Comparison of ENCODE assay signal across 11 mouse cellular contexts in genomic region chr17:73711919-73712318, GRCm38 (mm10). TPM values are rescaled to one million over a fixed set of nuclear protein-coding genes. Genes with fewer than 3 reads are reported as not detected.
A peak's percentile ranks its signal among the peaks of the same experiment; 100 is the strongest.
DNase-seq lines count a peak whose midpoint lies in the region; ATAC-seq and TF ChIP-seq lines count a peak whose summit lies in the region.
"Had no signal": no experiment of that assay in that cellular context is flagged by ENCODE, and none has a peak within 500 bp of the region (broad histone marks: within the 10 kb centered on the region; RNA-seq: fewer than 3 reads in every experiment).

No protein-coding gene starts in this region.

- DNase-seq in hindbrain, embryonic 14.5 days (ENCODE audit: low spot score) = peak; percentile 55
- DNase-seq in hindbrain, embryonic 11.5 days (ENCODE audit: low spot score) = no peak
- DNase-seq in cerebellum, adult 9-10 months = peak; percentile 58
- DNase-seq in kidney, postnatal 36 days = peak; percentile 52 to 58
- DNase-seq in adrenal gland, adult 8-10 months = no peak
- DNase-seq: heart, adult 18-20 months had no signal

- ATAC-seq in hindbrain, embryonic 14.5 days (ENCODE audit: low FRiP score) = 0 out of 2 replicates have a peak, but pooled peaks have one; percentile 26
- no peak for ATAC-seq in hindbrain, embryonic 11.5 days (ENCODE audit: low FRiP score)
- no peak for ATAC-seq in neural tube, embryonic 14.5 days (ENCODE audit: low read depth)
- no peak for ATAC-seq in intestine, postnatal 0 days
- ATAC-seq in megakaryocyte-erythroid progenitor cell, adult 5-6 weeks (replicated peaks; ENCODE audit: low FRiP score, low TSS enrichment, poor library complexity, severe bottlenecking) = no peak
- ATAC-seq: intestine, embryonic 16.5 days had no signal

- TF ChIP-seq CTCF in intestine, postnatal 0 days (IDR thresholded peaks at IDR 0.05; ENCODE audit: low read depth) = no peak

- no peak overlapping the region for H3K27ac ChIP-seq in hindbrain, embryonic 14.5 days
- no peak overlapping the region for H3K27ac ChIP-seq in hindbrain, embryonic 11.5 days (ENCODE audit: low read depth, low read length)
- H3K27ac ChIP-seq in neural tube, embryonic 14.5 days (ENCODE audit: low read depth, low read length) = no peak overlapping the region
- no peak overlapping the region for H3K27ac ChIP-seq in intestine, postnatal 0 days (ENCODE audit: low read depth, low read length)
- H3K27ac ChIP-seq: lung, embryonic 15.5 days had no signal

- no peak overlapping the region for H3K4me3 ChIP-seq in hindbrain, embryonic 14.5 days (replicated peaks; ENCODE audit: low read length)
- H3K4me3 ChIP-seq in hindbrain, embryonic 11.5 days (ENCODE audit: low read depth, low read length) = no peak overlapping the region
- H3K4me3 ChIP-seq in neural tube, embryonic 14.5 days (ENCODE audit: low read depth, low read length) = no peak overlapping the region
- H3K4me3 ChIP-seq in intestine, postnatal 0 days (ENCODE audit: low read depth, low read length) = no peak overlapping the region
- H3K4me3 ChIP-seq: lung, embryonic 15.5 days had no signal

- no peak overlapping the region for H3K9ac ChIP-seq in hindbrain, embryonic 14.5 days
- no peak overlapping the region for H3K9ac ChIP-seq in hindbrain, embryonic 11.5 days (ENCODE audit: low read depth, low read length)
- no peak overlapping the region for H3K9ac ChIP-seq in neural tube, embryonic 14.5 days (replicated peaks; ENCODE audit: low read depth, low read length)
- no peak overlapping the region for H3K9ac ChIP-seq in intestine, postnatal 0 days (ENCODE audit: low read depth, low read length)
- H3K9ac ChIP-seq: lung, embryonic 15.5 days had no signal

- H3K4me2 ChIP-seq in hindbrain, embryonic 14.5 days (replicated peaks) = no peak overlapping the region
- H3K4me2 ChIP-seq in hindbrain, embryonic 11.5 days (replicated peaks; ENCODE audit: low read depth, low read length) = no peak overlapping the region
- 0 out of 2 replicates have a peak overlapping the region, but pooled peaks have one; percentile 2 for H3K4me2 ChIP-seq in neural tube, embryonic 14.5 days (ENCODE audit: low read depth, low read length)
- H3K4me2 ChIP-seq in intestine, postnatal 0 days (replicated peaks; ENCODE audit: low read depth) = no peak overlapping the region
- H3K4me2 ChIP-seq: lung, embryonic 15.5 days had no signal

- WGBS in hindbrain, embryonic 14.5 days = 66% methylated on average over 15 of the region's 15 CpGs
- WGBS in hindbrain, embryonic 11.5 days = 74% methylated on average over 15 of the region's 15 CpGs
- 58% methylated on average over 15 of the region's 15 CpGs for WGBS in neural tube, embryonic 14.5 days
- 72% methylated on average over 15 of the region's 15 CpGs for WGBS in intestine, postnatal 0 days

- peaks cover 3% of the 10 kb centered on the region; the same call in 1 of the 2 replicates for H3K27me3 ChIP-seq in hindbrain, embryonic 14.5 days (ENCODE audit: control insufficient read depth, insufficient read depth, low read length)
- peaks cover 15% of the 10 kb centered on the region for H3K27me3 ChIP-seq in hindbrain, embryonic 11.5 days (ENCODE audit: control insufficient read depth, insufficient read depth, low read length)
- no peaks in the 10 kb centered on the region for H3K27me3 ChIP-seq in neural tube, embryonic 14.5 days (ENCODE audit: control insufficient read depth, insufficient read depth, low read length)
- peaks cover 42% of the 10 kb centered on the region for H3K27me3 ChIP-seq in intestine, postnatal 0 days (replicated peaks; ENCODE audit: control insufficient read depth, insufficient read depth, low read length)

- H3K4me1 ChIP-seq in hindbrain, embryonic 14.5 days (replicated peaks; ENCODE audit: control insufficient read depth, insufficient read depth, low read length) = peaks cover 7% of the 10 kb centered on the region; the same call in 1 of the 2 replicates
- no peaks in the 10 kb centered on the region; the same call in 1 of the 2 replicates for H3K4me1 ChIP-seq in hindbrain, embryonic 11.5 days (replicated peaks; ENCODE audit: control insufficient read depth, insufficient read depth, low read length)
- H3K4me1 ChIP-seq in neural tube, embryonic 14.5 days (ENCODE audit: control insufficient read depth, insufficient read depth, low read length) = peaks cover 16% of the 10 kb centered on the region
- no peaks in the 10 kb centered on the region for H3K4me1 ChIP-seq in intestine, postnatal 0 days (replicated peaks; ENCODE audit: control insufficient read depth, insufficient read depth, low read length)

- no peaks in the 10 kb centered on the region for H3K9me3 ChIP-seq in hindbrain, embryonic 14.5 days (ENCODE audit: control insufficient read depth, low read length)
- no peaks in the 10 kb centered on the region for H3K9me3 ChIP-seq in hindbrain, embryonic 11.5 days (ENCODE audit: control insufficient read depth, low read length)
- H3K9me3 ChIP-seq in neural tube, embryonic 14.5 days (ENCODE audit: control insufficient read depth, low read length) = no peaks in the 10 kb centered on the region
- H3K9me3 ChIP-seq in intestine, postnatal 0 days (ENCODE audit: control insufficient read depth) = no peaks in the 10 kb centered on the region
- H3K9me3 ChIP-seq: lung, embryonic 15.5 days had no signal

- H3K36me3 ChIP-seq in hindbrain, embryonic 14.5 days (replicated peaks; ENCODE audit: control insufficient read depth, insufficient read depth) = no peaks in the 10 kb centered on the region
- no peaks in the 10 kb centered on the region for H3K36me3 ChIP-seq in hindbrain, embryonic 11.5 days (ENCODE audit: control insufficient read depth, insufficient read depth, low read length)
- no peaks in the 10 kb centered on the region for H3K36me3 ChIP-seq in neural tube, embryonic 14.5 days (ENCODE audit: control insufficient read depth, insufficient read depth, low read length)
- H3K36me3 ChIP-seq in intestine, postnatal 0 days (ENCODE audit: control insufficient read depth, insufficient read depth) = no peaks in the 10 kb centered on the region
- H3K36me3 ChIP-seq: lung, embryonic 15.5 days had no signal

RNA-seq across cellular contexts. Expression of gene Galnt14, which starts 1.7 kb away (rescaled TPM):
- polyA plus RNA-seq in hindbrain, embryonic 14.5 days (2014; fragmentation: Nextera tagmentation; extraction: Ambion mirVana) = 16.8 and 17.5 TPM in 2 replicates
- 5.1 TPM in 2 replicates for polyA plus RNA-seq in hindbrain, embryonic 11.5 days (2014; fragmentation: Nextera tagmentation; extraction: Ambion mirVana)
- 28.9 and 34.9 TPM in 2 replicates for polyA plus RNA-seq in neural tube, embryonic 14.5 days (2014; fragmentation: Nextera tagmentation; extraction: Ambion mirVana)
- 0.08 and 0.30 TPM in 2 replicates for polyA plus RNA-seq in intestine, postnatal 0 days (2015; fragmentation: Nextera tagmentation; extraction: Ambion mirVana)
- not detected in 2 replicates for total RNA-seq in megakaryocyte-erythroid progenitor cell, adult 5-6 weeks (2014; fragmentation: Nextera tagmentation)
- total RNA-seq in megakaryocyte-erythroid progenitor cell, adult 5-6 weeks (2017) = not detected in 2 replicates
- 1 to 10 TPM; 2.0 to 6.9 (median 4.1) TPM for total RNA-seq in adrenal gland, adult 8-10 months (2022)
- total RNA-seq: heart, adult 18-20 months had no signal

Comparison
In these comparisons a context has a peak if more than half of its experiments do, and no peak if none do; other contexts are left out.
1. DNase-seq: peak in hindbrain, embryonic 14.5 days (single experiment), cerebellum, adult 9-10 months (single experiment) and kidney, postnatal 36 days (2 of 2); none in hindbrain, embryonic 11.5 days (single experiment) and adrenal gland, adult 8-10 months (single experiment).